Comparison of ENCODE assay signal across 23 mouse cellular contexts in the genomic region with DNA sequence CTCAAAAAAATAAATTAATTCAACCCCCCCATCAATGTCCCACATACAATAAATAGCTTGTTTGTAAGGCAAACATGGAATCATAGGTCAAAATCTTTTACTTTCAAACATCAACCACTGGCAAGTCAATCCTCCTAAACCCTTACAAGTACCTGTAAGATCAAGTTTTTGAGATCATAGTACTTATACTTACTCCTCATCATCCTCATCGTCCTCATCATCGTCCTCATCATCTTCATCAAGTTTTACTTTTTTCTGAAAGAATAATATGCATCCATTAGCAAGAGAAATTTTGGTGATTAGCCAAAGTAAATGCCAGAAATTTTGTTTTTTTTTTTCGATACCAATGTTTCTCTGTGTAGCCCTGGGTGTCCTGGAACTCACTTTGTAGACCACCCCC. TPM values are rescaled to one million over a fixed set of nuclear protein-coding genes. Genes with fewer than 3 reads are reported as not detected.
"Had no signal": no experiment of that assay in that cellular context is flagged by ENCODE, and none has a peak within 500 bp of the region (broad histone marks: within the 10 kb centered on the region; RNA-seq: fewer than 3 reads in every experiment).

No protein-coding gene starts in this region.

- H3K4me1 ChIP-seq: stomach, embryonic 15.5 days had no signal

- ATAC-seq: midbrain, embryonic 15.5 days had no signal

- H3K9ac ChIP-seq: limb, embryonic 13.5 days; liver, embryonic 15.5 days; lung, embryonic 14.5 days; midbrain, embryonic 15.5 days; neural tube, embryonic 13.5 days; stomach, embryonic 15.5 days had no signal

- H3K9me3 ChIP-seq: limb, embryonic 13.5 days; liver, embryonic 15.5 days; megakaryocyte, embryonic 14.5 days; midbrain, embryonic 15.5 days; neural tube, embryonic 13.5 days; stomach, embryonic 15.5 days had no signal

- H3K4me2 ChIP-seq: midbrain, embryonic 11.5 days; midbrain, embryonic 15.5 days; neural tube, embryonic 13.5 days; stomach, embryonic 15.5 days had no signal

- H3K4me3 ChIP-seq: layer of hippocampus, adult 2 months; megakaryocyte, embryonic 14.5 days; midbrain, embryonic 15.5 days; neural tube, embryonic 13.5 days; stomach, embryonic 15.5 days had no signal

- DNase-seq: kidney, postnatal 10 days; kidney, postnatal 4 days; lung, embryonic 14.5 days; lung, postnatal 10 days; lung, postnatal 4 days; retina, postnatal 1 day; thymus, adult 2 months; thymus, postnatal 25 days had no signal

- H3K27me3 ChIP-seq: limb, embryonic 13.5 days; liver, embryonic 15.5 days; megakaryocyte, embryonic 14.5 days; midbrain, embryonic 15.5 days; neural tube, embryonic 13.5 days; stomach, embryonic 15.5 days had no signal

- H3K27ac ChIP-seq: layer of hippocampus, adult 2 months; limb, embryonic 13.5 days; liver, embryonic 15.5 days; midbrain, embryonic 15.5 days; neural tube, embryonic 13.5 days; stomach, embryonic 15.5 days had no signal

RNA-seq across cellular contexts. Expression of a gene that starts 12.5 kb away (rescaled TPM):
- total RNA-seq: monocyte, adult 5-6 weeks had no signal

RNA-seq across cellular contexts. Expression of a gene that starts 43.6 kb away (rescaled TPM):
- total RNA-seq: layer of hippocampus, adult 2 months; layer of hippocampus, postnatal 10 days; left cerebral cortex, postnatal 36 days; monocyte, adult 5-6 weeks had no signal
- polyA plus RNA-seq: kidney, embryonic 14.5 days; limb, embryonic 13.5 days; liver, embryonic 15.5 days; lung, embryonic 14.5 days; spleen, adult 2 months; testis, adult 2 months; urinary bladder, adult 2 months had no signal
